Mouse (Mus musculus): Measurements from ENCODE around the gene Iglon5. TPM values are rescaled to one million over a fixed set of nuclear protein-coding genes. Genes with fewer than 3 reads are reported as not detected.

The Iglon5 gene
- polyA plus RNA-seq, 1 experiment from 2014 or later, result not detected

- H3K36me3 ChIP-seq (ENCODE audit: inconsistent target), result no peaks in the 10 kb centered on the region
- no peak overlapping the region for H3K4me3 ChIP-seq (ENCODE audit: inconsistent target)
- H3K79me2 ChIP-seq (ENCODE audit: inconsistent target), result no peaks in the 10 kb centered on the region
- WGBS (ENCODE audit: missing documents), result 17% methylated on average over 10 of the region's 10 CpGs
- H3K27ac ChIP-seq, result no peak overlapping the region
These were observed 6.6 kb downstream of the Iglon5 start for GRCm38 (mm10) chr7:43483236-43483635.

DNA sequence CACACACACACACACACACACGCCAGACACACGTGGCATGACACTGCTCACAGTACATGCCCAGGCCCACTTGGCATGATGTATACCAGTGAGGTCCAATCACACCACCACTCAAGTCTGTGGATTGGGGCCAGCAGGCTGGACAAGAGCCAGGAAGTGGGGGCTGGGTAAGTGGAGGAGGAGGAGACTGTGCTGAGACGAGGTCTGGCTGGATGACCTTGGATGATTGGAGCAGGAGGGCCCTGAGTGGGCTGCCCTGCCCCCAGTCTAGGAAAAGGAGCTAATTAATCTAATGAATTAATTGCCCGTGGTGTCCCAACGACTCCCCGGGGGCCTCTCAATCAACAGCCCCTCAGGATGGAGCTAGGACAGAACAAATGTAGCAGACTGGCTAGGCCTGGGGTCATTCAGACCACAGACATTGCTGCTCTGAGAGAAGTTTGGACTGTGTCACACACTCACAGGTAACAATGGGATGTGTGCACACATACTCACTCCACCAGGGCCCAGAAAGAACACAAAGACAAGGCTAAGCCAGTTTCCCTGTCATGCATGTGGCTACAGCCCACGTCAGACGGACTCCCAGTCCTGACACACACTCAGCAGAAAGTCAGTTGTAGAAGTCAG lies 7.7 kb downstream of the Iglon5 start:
- no peak overlapping the region for H3K27ac ChIP-seq
- no peaks in the 10 kb centered on the region for H3K36me3 ChIP-seq (ENCODE audit: inconsistent target)
- H3K79me2 ChIP-seq (ENCODE audit: inconsistent target), result no peaks in the 10 kb centered on the region
- H3K4me3 ChIP-seq (ENCODE audit: inconsistent target), result no peak overlapping the region
- 71% methylated on average over 7 of the region's 8 CpGs for WGBS (ENCODE audit: missing documents)

- 65% methylated on average over 3 of the region's 3 CpGs for WGBS (ENCODE audit: missing documents)
- H3K27ac ChIP-seq, result no peak overlapping the region
- no peaks in the 10 kb centered on the region for H3K79me2 ChIP-seq (ENCODE audit: inconsistent target)
- H3K36me3 ChIP-seq (ENCODE audit: inconsistent target), result no peaks in the 10 kb centered on the region
- no peak overlapping the region for H3K4me3 ChIP-seq (ENCODE audit: inconsistent target)
These were observed 8.7 kb downstream of the Iglon5 start for GRCm38 (mm10) chr7:43481191-43481590.

GRCm38 (mm10) chr7:43476376-43476775 lies 13.5 kb downstream of the Iglon5 start:
- Histone ChIP-seq H3K79me2 (ENCODE audit: inconsistent target) (no peaks in the 10 kb centered on the region), H3K27ac (no peak overlapping the region), H3K4me3 (ENCODE audit: inconsistent target) (no peak overlapping the region), H3K36me3 (ENCODE audit: inconsistent target) (no peaks in the 10 kb centered on the region)
- 22% methylated on average over 13 of the region's 13 CpGs for WGBS (ENCODE audit: missing documents)

GRCm38 (mm10) chr7:43475706-43476105 lies 14.2 kb downstream of the Iglon5 start:
- H3K4me3 ChIP-seq (ENCODE audit: inconsistent target), result no peak overlapping the region
- WGBS (ENCODE audit: missing documents), result 14% methylated on average over 23 of the region's 23 CpGs

GRCm38 (mm10) chr7:43470373-43470772 lies 19.5 kb downstream of the Iglon5 start:
- Histone ChIP-seq H3K36me3 (ENCODE audit: inconsistent target) (no peaks in the 10 kb centered on the region), H3K27ac (no peak overlapping the region), H3K79me2 (ENCODE audit: inconsistent target) (no peaks in the 10 kb centered on the region), H3K4me3 (ENCODE audit: inconsistent target) (no peak overlapping the region)
- WGBS (ENCODE audit: missing documents), result 67% methylated on average over 6 of the region's 8 CpGs

More at GRCm38 (mm10) chr7:43475706-43476105, 14.2 kb downstream of the Iglon5 start:
- no peaks in the 10 kb centered on the region for H3K36me3 ChIP-seq (ENCODE audit: inconsistent target)
- H3K27ac ChIP-seq, result no peak overlapping the region
- H3K79me2 ChIP-seq (ENCODE audit: inconsistent target), result no peaks in the 10 kb centered on the region

DNA sequence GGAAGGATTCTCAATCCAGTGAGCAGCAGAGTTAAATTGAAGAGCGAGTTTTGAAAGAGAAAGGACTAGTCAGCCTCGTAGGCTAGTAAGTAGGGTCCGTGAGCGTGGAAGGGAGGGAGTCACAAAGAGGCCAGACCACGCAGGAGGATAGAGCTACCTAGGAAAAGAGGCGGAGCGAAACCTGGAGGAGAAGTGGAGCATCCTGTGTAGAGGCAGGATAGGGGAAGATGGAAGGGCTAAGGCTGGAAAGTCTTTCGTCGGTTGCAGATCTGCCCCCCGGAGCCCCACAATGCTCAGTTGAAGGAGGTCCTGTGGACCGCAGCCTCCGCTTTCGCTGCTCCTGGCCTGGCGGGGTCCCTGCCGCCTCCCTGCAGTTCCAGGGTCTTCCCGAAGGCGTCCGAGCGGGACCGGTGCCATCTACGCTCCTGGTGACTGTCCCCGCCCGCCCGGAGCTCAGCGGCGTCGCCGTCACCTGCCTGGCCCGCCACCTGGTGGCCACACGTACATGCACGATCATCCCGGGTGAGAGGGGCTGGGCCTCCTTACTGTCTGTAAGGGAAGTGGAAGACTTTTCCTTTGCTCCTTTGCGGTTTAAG lies 23.7 kb downstream of the Iglon5 start:
- Histone ChIP-seq H3K79me2 (ENCODE audit: inconsistent target) (no peaks in the 10 kb centered on the region), H3K27ac (peak overlapping the region; percentile 34), H3K4me3 (ENCODE audit: inconsistent target) (peak overlapping the region; percentile 82), H3K36me3 (ENCODE audit: inconsistent target) (no peaks in the 10 kb centered on the region)
- 2% methylated on average over 33 of the region's 33 CpGs for WGBS (ENCODE audit: missing documents)

- WGBS (ENCODE audit: missing documents), result under 1% methylated on average over 33 of the region's 33 CpGs
- Histone ChIP-seq H3K27ac (peak overlapping the region; percentile 34), H3K36me3 (ENCODE audit: inconsistent target) (no peaks in the 10 kb centered on the region), H3K4me3 (ENCODE audit: inconsistent target) (peak overlapping the region; percentile 82), H3K79me2 (ENCODE audit: inconsistent target) (no peaks in the 10 kb centered on the region)
These were observed 24.4 kb downstream of the Iglon5 start for GRCm38 (mm10) chr7:43465344-43466098.

GRCm38 (mm10) chr7:43464864-43465343 lies 25.0 kb downstream of the Iglon5 start:
- Histone ChIP-seq H3K4me3 (ENCODE audit: inconsistent target) (no peak overlapping the region; the same call in 1 of the 2 replicates), H3K79me2 (ENCODE audit: inconsistent target) (no peaks in the 10 kb centered on the region), H3K27ac (no peak overlapping the region), H3K36me3 (ENCODE audit: inconsistent target) (no peaks in the 10 kb centered on the region)
- 17% methylated on average over 35 of the region's 35 CpGs for WGBS (ENCODE audit: missing documents)

DNA sequence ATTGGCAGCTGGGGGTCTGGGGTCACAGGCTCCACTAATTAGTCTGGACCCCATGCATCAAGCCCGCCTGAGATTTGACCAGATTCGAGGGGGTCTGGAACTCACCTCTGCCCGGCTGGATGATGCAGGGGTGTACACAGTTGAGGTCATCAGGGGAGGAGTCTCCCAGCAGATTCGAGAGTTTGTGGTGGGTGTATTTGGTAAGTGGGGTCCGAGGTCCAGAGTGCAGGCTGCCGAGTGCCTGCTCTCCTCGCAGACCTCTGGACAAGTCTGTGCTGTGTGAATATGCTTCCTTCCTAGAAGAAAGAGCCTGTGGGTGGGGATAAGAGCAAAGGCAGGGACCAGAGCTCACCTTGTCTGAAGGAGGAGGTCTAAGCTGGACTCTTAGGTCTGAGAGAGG lies 25.9 kb downstream of the Iglon5 start:
- H3K27ac ChIP-seq, result no peak overlapping the region
- H3K36me3 ChIP-seq (ENCODE audit: inconsistent target), result no peaks in the 10 kb centered on the region
- no peak overlapping the region for H3K4me3 ChIP-seq (ENCODE audit: inconsistent target)
- 94% methylated on average over 7 of the region's 7 CpGs for WGBS (ENCODE audit: missing documents)
- H3K79me2 ChIP-seq (ENCODE audit: inconsistent target), result no peaks in the 10 kb centered on the region

GRCm38 (mm10) chr7:43462851-43463250 lies 27.0 kb downstream of the Iglon5 start, which contains the start of gene Vsig10l:
TSS of gene Vsig10l (plus strand) at chr7:43463151.
- H3K36me3 ChIP-seq (ENCODE audit: inconsistent target), result no peaks in the 10 kb centered on the region
- H3K4me3 ChIP-seq (ENCODE audit: inconsistent target), result no peak within 1 kb of the TSS
- H3K79me2 ChIP-seq (ENCODE audit: inconsistent target), result no peaks in the 10 kb centered on the region
- 94% methylated on average over 4 of the region's 4 CpGs for WGBS (ENCODE audit: missing documents)
- H3K27ac ChIP-seq, result no peak within 1 kb of the TSS

DNA sequence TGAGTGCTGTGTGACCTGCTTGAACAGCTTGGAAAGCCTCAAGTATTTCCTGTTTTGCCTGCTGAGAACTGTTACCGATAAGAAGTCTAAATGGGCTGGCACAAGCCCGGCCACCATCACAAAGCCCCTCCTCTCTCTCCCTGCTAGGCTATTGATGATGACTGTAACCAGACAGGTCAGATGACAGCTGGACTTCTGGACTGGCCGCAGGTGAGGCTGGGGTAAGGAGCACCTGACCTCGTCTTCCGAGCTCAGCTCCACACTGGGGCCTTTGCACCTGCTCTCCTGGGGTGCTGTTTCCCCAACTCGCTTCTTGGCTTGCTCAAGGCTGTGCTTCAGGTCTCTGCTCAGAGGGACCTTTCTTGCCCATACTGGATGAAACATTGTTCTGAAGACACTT lies 35.5 kb downstream of the Iglon5 start:
- Histone ChIP-seq H3K4me3 (ENCODE audit: inconsistent target) (no peak overlapping the region), H3K79me2 (ENCODE audit: inconsistent target) (0 out of 2 replicates have a peak, but pooled peaks cover 4% of the 10 kb centered on the region), H3K36me3 (ENCODE audit: inconsistent target) (peaks cover 33% of the 10 kb centered on the region), H3K27ac (no peak overlapping the region)
- 90% methylated on average over 6 of the region's 6 CpGs for WGBS (ENCODE audit: missing documents)

DNA sequence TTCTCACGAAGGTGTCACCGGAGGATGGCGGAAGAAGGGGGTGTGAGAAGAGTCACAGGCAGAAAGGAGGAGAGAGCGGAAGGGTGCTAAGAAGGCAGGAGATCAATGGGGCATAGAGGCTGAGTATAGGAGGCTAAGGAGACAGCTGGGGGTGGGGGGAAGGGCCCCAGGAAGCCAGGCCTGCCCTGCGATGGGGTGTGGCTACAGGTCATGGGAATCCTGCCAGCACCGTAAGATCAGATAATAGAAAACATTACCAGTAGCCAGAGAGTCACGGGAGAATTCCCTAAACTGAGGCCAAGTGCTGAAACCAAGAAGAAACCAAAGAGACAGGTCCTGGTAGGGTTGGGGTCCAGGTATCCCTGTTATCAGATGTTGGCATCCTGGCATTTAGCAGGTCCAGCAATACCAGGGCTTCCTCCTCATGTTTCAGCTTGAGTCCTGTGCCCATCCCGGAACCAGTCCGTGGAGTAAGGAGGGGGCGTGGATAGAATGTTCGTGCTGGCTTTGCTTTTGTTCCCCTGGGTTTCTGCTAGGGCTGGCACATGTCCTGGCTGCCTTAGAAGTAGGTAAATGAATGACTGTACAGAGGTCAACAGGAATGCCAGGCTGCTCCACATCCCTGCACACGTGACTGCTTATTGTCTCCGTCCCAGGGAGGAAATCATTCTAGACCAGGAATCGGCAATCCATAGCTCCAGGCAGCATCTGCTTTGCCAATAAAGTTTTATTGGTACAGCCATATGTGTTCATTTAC lies 36.1 kb downstream of the Iglon5 start:
- peaks cover 6% of the 10 kb centered on the region; the same call in 1 of the 2 replicates for H3K79me2 ChIP-seq (ENCODE audit: inconsistent target)
- peaks cover 33% of the 10 kb centered on the region for H3K36me3 ChIP-seq (ENCODE audit: inconsistent target)

GRCm38 (mm10) chr7:43452609-43453008 lies 37.3 kb downstream of the Iglon5 start:
- Histone ChIP-seq H3K36me3 (ENCODE audit: inconsistent target) (peaks cover 33% of the 10 kb centered on the region), H3K4me3 (ENCODE audit: inconsistent target) (no peak overlapping the region), H3K79me2 (ENCODE audit: inconsistent target) (peaks cover 17% of the 10 kb centered on the region; the same call in 1 of the 2 replicates), H3K27ac (no peak overlapping the region)
- 21% methylated on average over 4 of the region's 4 CpGs for WGBS (ENCODE audit: missing documents)

More for the DNA sequence above, 36.1 kb downstream of the Iglon5 start:
- 87% methylated on average over 14 of the region's 14 CpGs for WGBS (ENCODE audit: missing documents)
- no peak overlapping the region for H3K4me3 ChIP-seq (ENCODE audit: inconsistent target)
- no peak overlapping the region for H3K27ac ChIP-seq
